Mouse (Mus musculus) midbrain, embryonic 15.5 days (tissue): ENCODE measurements around the gene Bex3. TPM values are rescaled to one million over a fixed set of nuclear protein-coding genes. Genes with fewer than 3 reads are reported as not detected.

ENCODE experiments used
- polyA plus RNA-seq: library from polyadenylated mRNA; unstranded; fragments of >200 nt; fragmentation: Nextera tagmentation; extraction: Ambion mirVana; gene quantifications from 2 replicates; pipeline ENCODE4 v1.2.1, GENCODE M21; 2015

Bex3 gene
- polyA plus RNA-seq, 1 experiment from 2014 or later: 659 TPM

Other genes starting within 250 kb of the Bex3 start
- gene Arxes1, start 236.9 kb upstream of the Bex3 start, polyA plus RNA-seq: 153 and 164 TPM in 2 replicates
- gene Bex2, start 202.0 kb upstream of the Bex3 start, polyA plus RNA-seq: 787 TPM in 2 replicates
- gene Nxf3, start 185.0 kb upstream of the Bex3 start, polyA plus RNA-seq: not detected in 2 replicates
- 136 and 147 TPM in 2 replicates for gene Bex4, start 131.3 kb upstream of the Bex3 start, polyA plus RNA-seq
- 112 and 114 TPM in 2 replicates for gene Tceal8, start 97.9 kb upstream of the Bex3 start, polyA plus RNA-seq
- 33.3 TPM in 2 replicates for gene Tceal5, start 66.4 kb upstream of the Bex3 start, polyA plus RNA-seq
- 2.7 and 3.2 TPM in 2 replicates for gene Tceal7, start 55.5 kb upstream of the Bex3 start, polyA plus RNA-seq
- 272 and 277 TPM in 2 replicates for gene Bex1, start 54.7 kb upstream of the Bex3 start, polyA plus RNA-seq
- gene Tceal9, start 25.2 kb upstream of the Bex3 start, polyA plus RNA-seq: 248 and 258 TPM in 2 replicates
- not detected in 2 replicates for gene Kir3dl1, start 247.7 kb downstream of the Bex3 start, polyA plus RNA-seq